Mouse (Mus musculus) stomach, postnatal 0 days (tissue): ENCODE results near the gene 1810049J17Rik.

ENCODE experiments used
- CTCF ChIP-seq: IDR thresholded peaks from 2 replicates; pipeline ENCODE4 v1.5.1; 2016; ENCODE audit warnings: antibody characterized with exemption, low read depth, mild to moderate bottlenecking, moderate library complexity
- EP300 ChIP-seq: optimal IDR thresholded peaks from 2 replicates; pipeline ENCODE3; 2016; ENCODE audit warnings: antibody characterized with exemption

DNA sequence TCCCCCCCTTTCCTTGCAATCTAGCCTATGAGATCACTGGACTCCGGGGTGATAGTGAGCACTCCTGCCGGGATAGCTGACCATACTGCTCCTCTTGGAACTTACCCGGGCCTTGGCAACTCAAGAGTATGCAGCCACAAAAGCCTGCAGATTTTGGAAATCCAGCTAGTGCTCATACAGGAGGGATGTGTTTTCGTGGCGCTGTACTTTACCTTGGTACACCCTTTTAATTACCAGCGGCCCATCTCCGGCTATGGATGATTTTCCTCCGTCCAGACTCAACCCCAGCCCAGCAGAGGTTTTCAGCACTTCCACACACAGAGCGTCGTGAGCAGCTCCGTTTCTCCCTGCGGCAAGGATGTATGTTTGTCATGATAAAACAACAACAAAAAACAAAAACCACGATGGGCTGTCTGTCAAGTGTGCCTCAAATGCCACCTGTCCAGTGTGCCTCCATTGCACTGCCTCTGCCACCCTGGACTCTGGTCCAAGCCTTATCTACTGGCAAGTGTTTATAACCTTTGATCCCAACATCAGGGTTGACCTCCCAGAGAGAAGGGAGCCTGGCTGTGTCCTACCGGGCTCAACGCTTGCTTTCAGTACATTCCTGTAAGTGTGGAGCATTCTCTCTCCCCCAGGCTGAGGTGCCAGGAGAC, 43.8 kb upstream of the 1810049J17Rik start:
- TF ChIP-seq CTCF (no peak), EP300 (no peak)
